Mouse (Mus musculus) embryo, embryonic 9.5 days (tissue): ENCODE measurements around the gene Ovch2.

Source experiments
- DNase-seq: peaks from one replicate; pipeline ENCODE4 v3.0.0-alpha.2; 2017; ENCODE audit errors: extremely low spot score

Gene Ovch2

DNA sequence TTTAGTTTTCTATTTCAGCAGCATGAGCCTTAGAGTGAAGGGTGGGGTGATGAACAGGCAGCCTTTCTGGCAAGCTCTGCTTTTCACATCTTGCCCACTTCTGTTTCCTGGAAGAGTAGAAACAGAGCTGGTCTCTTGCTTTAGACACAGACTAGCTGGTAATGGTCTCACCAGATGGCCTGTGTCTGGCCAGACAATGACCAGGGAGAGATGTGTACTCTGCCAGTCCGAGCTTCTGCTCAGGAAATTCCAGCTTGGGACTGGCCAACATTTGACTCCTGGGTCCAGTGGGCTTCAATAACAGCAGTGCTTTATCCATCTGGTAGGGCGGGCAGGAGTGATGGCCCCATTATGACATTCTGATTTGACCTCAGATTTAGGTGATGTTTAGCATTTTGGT, 55.9 kb downstream of the Ovch2 start:
- no peak for DNase-seq

DNA sequence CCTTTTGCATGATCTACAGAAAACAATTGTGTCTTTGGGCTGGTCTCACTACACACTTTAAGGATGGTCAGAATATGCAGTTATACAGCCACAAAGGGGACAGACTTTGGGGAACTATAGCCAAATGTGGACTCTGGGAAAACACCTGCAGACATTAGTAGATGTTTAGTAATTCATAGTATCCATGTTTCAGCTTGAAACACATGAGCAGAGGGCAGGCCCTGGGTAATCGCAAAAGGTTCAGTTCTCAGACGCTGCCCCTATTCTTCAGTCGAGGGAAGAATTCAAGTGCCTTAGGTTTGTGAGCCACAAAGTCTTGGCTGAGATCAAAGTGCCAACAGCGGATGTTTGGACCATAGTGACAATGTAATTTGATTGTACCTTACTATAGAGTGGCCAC, 56.6 kb downstream of the Ovch2 start:
- no peak for DNase-seq

DNA sequence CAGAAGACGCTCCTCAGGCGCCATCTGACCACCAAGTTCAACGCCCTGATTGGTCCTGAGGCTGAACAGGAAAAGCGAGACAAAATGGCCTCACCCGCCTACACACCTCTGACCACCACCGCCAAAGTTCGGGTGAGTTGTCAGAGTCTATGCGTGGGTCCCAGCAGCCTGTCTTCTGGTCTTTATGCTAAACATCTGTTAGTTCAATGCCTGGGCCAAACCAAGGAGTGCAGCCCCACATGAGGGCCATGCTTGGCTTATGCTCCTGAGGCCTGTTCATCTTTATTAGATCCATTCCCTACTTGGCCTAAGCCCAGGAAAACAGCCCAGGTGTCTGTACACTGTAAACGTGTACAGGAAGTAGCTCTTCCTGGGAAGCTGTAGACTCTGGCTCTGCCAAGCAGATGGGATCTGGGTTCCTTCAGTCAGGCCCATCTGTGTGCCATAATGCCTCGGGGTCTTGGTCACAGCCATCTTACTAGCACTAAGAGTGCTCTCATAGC, 58.0 kb downstream of the Ovch2 start:
- DNase-seq: no peak

DNA sequence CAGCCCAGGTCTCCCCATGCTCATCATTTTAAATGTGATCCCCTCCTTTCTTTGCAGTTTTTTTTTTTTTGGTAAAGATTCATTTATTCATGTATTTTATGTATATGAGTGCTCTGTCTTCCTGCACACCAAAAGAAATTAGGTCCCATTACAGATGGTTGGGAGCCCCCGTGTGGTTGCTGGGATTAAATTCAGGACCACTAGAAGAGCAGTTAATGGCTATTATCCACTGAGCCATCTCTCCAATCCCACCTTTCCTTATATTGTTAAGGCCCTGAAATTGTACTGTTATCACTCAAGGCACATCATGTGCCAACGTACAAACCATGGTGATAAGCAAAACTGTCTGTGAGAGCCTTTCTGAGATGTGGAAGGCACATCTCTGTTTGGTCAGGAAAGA, 62.3 kb downstream of the Ovch2 start:
- no peak for DNase-seq

DNA sequence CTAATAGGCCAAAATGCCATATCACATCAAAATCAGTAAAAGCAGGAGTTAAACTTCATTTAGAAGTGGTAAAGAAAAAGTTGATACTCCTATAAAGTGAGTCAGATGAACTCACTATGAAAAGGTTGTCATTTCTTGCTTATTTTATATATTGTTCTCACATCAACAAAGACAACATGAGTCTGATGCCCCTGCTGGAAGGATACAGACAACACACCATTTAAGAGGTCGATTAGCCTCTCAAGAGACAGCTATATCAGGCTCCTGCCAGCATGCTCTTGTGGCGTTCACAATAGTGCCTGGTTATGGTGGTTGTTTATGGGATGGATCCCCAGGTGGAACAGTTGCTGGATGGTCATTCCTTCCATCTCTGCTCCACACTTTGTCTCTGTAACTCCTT, 67.8 kb downstream of the Ovch2 start:
- no peak for DNase-seq
